Mouse (Mus musculus): ENCODE measurements at regions not wholly inside any gene's neighbourhood (a gene's known extent, or its start where the extent isn't known, plus 50 kb on each side); places are given as distances from the start of the nearest gene placed in this dataset.

- no peak for TF ChIP-seq ZNF384 (IDR thresholded peaks at IDR 0.05; ENCODE audit: low read depth, low read length)
- no peak for TF ChIP-seq HCFC1 (IDR thresholded peaks at IDR 0.05; ENCODE audit: borderline replicate concordance, insufficient read depth, low read length)
Observed at GRCm38 (mm10) chr13:107378076-107378475, 356.1 kb upstream of the Kif2a start.
